Mouse (Mus musculus) limb, embryonic 11.5 days (tissue): ENCODE results near the gene Cct4. TPM values are rescaled to one million over a fixed set of nuclear protein-coding genes. Genes with fewer than 3 reads are reported as not detected.
A peak's percentile ranks its signal among the peaks of the same experiment; 100 is the strongest.

Experiments
- ATAC-seq: fragments of 200-750 bp; cut with Nextera tagmentation; 2 replicates; pipeline ENCODE4 v1.8.0; 2017; ENCODE audit warnings: low read depth; ENCODE audit not compliant: insufficient number of reproducible peaks, low FRiP score, low TSS enrichment
- DNase-seq: peaks from one replicate; pipeline ENCODE4 v3.0.0-alpha.2; 2015; ENCODE audit warnings: low spot score
- H3K27ac ChIP-seq: fragments of 300-500 bp; sonication (generic); replicated peaks from 2 replicates; pipeline ENCODE4 v1.5.1; 2014; ENCODE audit warnings: low read depth, mild to moderate bottlenecking, low read length
- H3K27me3 ChIP-seq: fragments of 300-500 bp; sonication (generic); 2 replicates; pipeline ENCODE4 v1.6.1; 2014; ENCODE audit warnings: mild to moderate bottlenecking, low read length, mixed read lengths; ENCODE audit not compliant: control insufficient read depth, insufficient read depth
- H3K36me3 ChIP-seq: fragments of 300-500 bp; sonication (generic); 2 replicates; pipeline ENCODE4 v1.6.1; 2014; ENCODE audit warnings: mild to moderate bottlenecking, low read length, moderate library complexity, mixed read lengths; ENCODE audit not compliant: control insufficient read depth, insufficient read depth
- H3K4me1 ChIP-seq: fragments of 300-500 bp; sonication (generic); 2 replicates; pipeline ENCODE4 v1.6.1; 2014; ENCODE audit warnings: low read length, mixed read lengths; ENCODE audit not compliant: control insufficient read depth, insufficient read depth
- H3K4me2 ChIP-seq: fragments of 300-500 bp; sonication (generic); 2 replicates; pipeline ENCODE4 v1.6.1; 2014; ENCODE audit warnings: low read depth, mild to moderate bottlenecking, moderate library complexity; ENCODE audit not compliant: severe bottlenecking
- H3K4me3 ChIP-seq: fragments of 300-500 bp; sonication (generic); 2 replicates; pipeline ENCODE4 v1.5.1; 2014; ENCODE audit warnings: low read depth, low read length
- H3K9ac ChIP-seq: fragments of 300-500 bp; sonication (generic); 2 replicates; pipeline ENCODE4 v1.6.1; 2014; ENCODE audit warnings: mild to moderate bottlenecking, low read length
- H3K9me3 ChIP-seq: fragments of 300-500 bp; sonication (generic); 2 replicates; pipeline ENCODE4 v1.6.1; 2016; ENCODE audit warnings: low read length; ENCODE audit not compliant: control insufficient read depth
- WGBS: fragments of 180-500 bp; shearing (Covaris S2); extraction: QIAGEN DNeasy Blood & Tissue Kit; methylation state at CpG from one replicate; pipeline ENCODE4 v1.1.7; 2014; 5-methylcytosine and 5-hydroxymethylcytosine counted together
- polyA plus RNA-seq: library from polyadenylated mRNA; unstranded; fragments of >200 nt; fragmentation: Nextera tagmentation; extraction: Ambion mirVana; gene quantifications from 2 replicates; pipeline ENCODE4 v1.2.1, GENCODE M21; 2014

Cct4 gene
- polyA plus RNA-seq, 1 experiment from 2014 or later, result 417 TPM

DNA sequence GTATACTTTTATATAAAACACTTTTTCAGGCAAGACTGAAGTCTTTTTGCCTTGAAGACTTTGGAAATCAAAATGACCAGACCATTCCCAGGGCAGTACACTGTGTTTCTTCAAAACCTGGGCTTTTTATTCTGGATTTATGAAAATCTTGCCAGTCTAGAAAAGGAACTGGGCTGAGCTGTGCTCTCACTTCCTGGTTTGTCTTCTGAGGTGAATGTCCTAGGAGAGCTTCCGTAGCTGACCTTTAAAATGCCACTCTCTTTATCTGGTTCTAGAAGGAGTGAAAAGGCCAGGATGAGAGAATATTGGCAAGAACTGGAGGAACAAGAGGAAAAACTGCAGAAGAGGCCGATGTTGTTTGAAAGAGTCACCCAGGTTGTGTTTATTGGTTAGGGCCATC lies 32.8 kb downstream of the Cct4 start:
- H3K4me2 ChIP-seq, result no peak overlapping the region
- no peaks in the 10 kb centered on the region for H3K4me1 ChIP-seq
- H3K9ac ChIP-seq, result no peak overlapping the region
- H3K27ac ChIP-seq, result no peak overlapping the region
- 97% methylated on average over 2 of the region's 2 CpGs for WGBS
- H3K27me3 ChIP-seq, result no peaks in the 10 kb centered on the region
- no peak overlapping the region for H3K4me3 ChIP-seq
- ATAC-seq (no peak), DNase-seq (no peak)
- no peaks in the 10 kb centered on the region for H3K36me3 ChIP-seq
- H3K9me3 ChIP-seq, result no peaks in the 10 kb centered on the region; the same call in 1 of the 2 replicates

- Histone ChIP-seq H3K36me3 (no peaks in the 10 kb centered on the region), H3K4me2 (no peak overlapping the region), H3K27me3 (no peaks in the 10 kb centered on the region), H3K27ac (no peak overlapping the region), H3K4me3 (no peak overlapping the region), H3K4me1 (no peaks in the 10 kb centered on the region), H3K9ac (no peak overlapping the region), H3K9me3 (no peaks in the 10 kb centered on the region; the same call in 1 of the 2 replicates)
- 78% methylated on average over 3 of the region's 3 CpGs for WGBS
- ATAC-seq (no peak), DNase-seq (no peak)
These were observed 33.9 kb downstream of the Cct4 start for GRCm38 (mm10) chr11:23024169-23024568.

- no peaks in the 10 kb centered on the region for H3K4me1 ChIP-seq
- no peak for ATAC-seq
- H3K27ac ChIP-seq, result no peak overlapping the region
- no peak for DNase-seq
- H3K27me3 ChIP-seq, result no peaks in the 10 kb centered on the region
- no peaks in the 10 kb centered on the region for H3K36me3 ChIP-seq
- 77% methylated on average over 3 of the region's 3 CpGs for WGBS
- H3K9ac ChIP-seq, result no peak overlapping the region
- H3K9me3 ChIP-seq, result no peaks in the 10 kb centered on the region
- no peak overlapping the region for H3K4me2 ChIP-seq
- no peak overlapping the region for H3K4me3 ChIP-seq
These were observed 38.6 kb downstream of the Cct4 start for GRCm38 (mm10) chr11:23028957-23029356.

DNA sequence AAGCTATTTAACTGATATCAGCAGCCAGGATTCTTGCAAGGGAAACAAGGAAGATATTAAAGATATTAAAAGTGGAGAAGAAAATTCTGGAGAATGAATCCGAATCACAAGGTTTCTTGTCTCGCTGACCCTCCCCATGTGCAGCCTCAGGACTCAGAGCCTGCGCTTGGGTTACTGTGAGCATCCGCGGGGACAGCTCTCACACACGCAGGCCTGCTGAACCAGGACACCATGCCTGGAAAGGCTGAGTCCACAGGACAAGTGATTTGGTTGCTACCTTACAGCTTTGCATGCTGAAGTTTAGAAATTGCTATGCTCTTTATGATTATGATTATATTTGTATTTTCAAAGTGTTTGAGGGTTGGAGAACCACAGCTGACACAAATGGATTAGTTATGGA lies 39.1 kb downstream of the Cct4 start:
- Histone ChIP-seq H3K27ac (no peak overlapping the region), H3K4me2 (no peak overlapping the region), H3K9me3 (no peaks in the 10 kb centered on the region)

GRCm38 (mm10) chr11:23047252-23047651 lies 56.9 kb downstream of the Cct4 start:
- no peak overlapping the region for H3K9ac ChIP-seq
- H3K4me2 ChIP-seq, result no peak overlapping the region
- DNase-seq (no peak), ATAC-seq (no peak)
- no peak overlapping the region for H3K4me3 ChIP-seq
- no peaks in the 10 kb centered on the region for H3K9me3 ChIP-seq
- no peak overlapping the region for H3K27ac ChIP-seq
- no peaks in the 10 kb centered on the region for H3K27me3 ChIP-seq
- no peaks in the 10 kb centered on the region for H3K36me3 ChIP-seq
- 52% methylated on average over 5 of the region's 5 CpGs for WGBS
- no peaks in the 10 kb centered on the region for H3K4me1 ChIP-seq

More for the DNA sequence above, 39.1 kb downstream of the Cct4 start:
- Histone ChIP-seq H3K27me3 (no peaks in the 10 kb centered on the region), H3K4me1 (no peaks in the 10 kb centered on the region), H3K9ac (no peak overlapping the region), H3K36me3 (no peaks in the 10 kb centered on the region), H3K4me3 (no peak overlapping the region)
- DNase-seq (no peak), ATAC-seq (no peak)
- WGBS, result 83% methylated on average over 6 of the region's 6 CpGs

- Histone ChIP-seq H3K27me3 (no peaks in the 10 kb centered on the region), H3K4me3 (no peak overlapping the region), H3K36me3 (no peaks in the 10 kb centered on the region), H3K27ac (no peak overlapping the region), H3K9ac (no peak overlapping the region), H3K4me2 (peak overlapping the region; percentile 25; the same call in 1 of the 2 replicates), H3K9me3 (no peaks in the 10 kb centered on the region), H3K4me1 (no peaks in the 10 kb centered on the region)
- DNase-seq, result peak; percentile 38
- 20% methylated on average over 20 of the region's 20 CpGs for whole genome bisulfite sequencing
- no peak for ATAC-seq
These were observed 57.6 kb downstream of the Cct4 start for GRCm38 (mm10) chr11:23047663-23048582.

GRCm38 (mm10) chr11:23049642-23050041 lies 59.3 kb downstream of the Cct4 start:
- Histone ChIP-seq H3K36me3 (no peaks in the 10 kb centered on the region), H3K4me3 (no peak overlapping the region), H3K9me3 (no peaks in the 10 kb centered on the region), H3K9ac (no peak overlapping the region), H3K27me3 (no peaks in the 10 kb centered on the region), H3K4me1 (no peaks in the 10 kb centered on the region), H3K4me2 (no peak overlapping the region), H3K27ac (no peak overlapping the region)
- DNase-seq (no peak), ATAC-seq (no peak)

GRCm38 (mm10) chr11:23052353-23052752 lies 62.0 kb downstream of the Cct4 start:
- Histone ChIP-seq H3K9me3 (no peaks in the 10 kb centered on the region), H3K4me2 (no peak overlapping the region), H3K9ac (no peak overlapping the region), H3K27me3 (no peaks in the 10 kb centered on the region), H3K36me3 (no peaks in the 10 kb centered on the region), H3K4me1 (no peaks in the 10 kb centered on the region), H3K4me3 (no peak overlapping the region), H3K27ac (no peak overlapping the region)
- 73% methylated on average over 4 of the region's 4 CpGs for WGBS
- DNase-seq, result no peak
- ATAC-seq, result no peak
